Mouse (Mus musculus) spleen, adult 2 months (tissue): ENCODE measurements around the gene Hsf5. TPM values are rescaled to one million over a fixed set of nuclear protein-coding genes. Genes with fewer than 3 reads are reported as not detected.

Experiments used
- DNase-seq, 2 experiments: peaks; one replicate each; pipeline versions ENCODE4 v3.0.0 to v3.0.0-alpha.2; 2012 to 2021; ENCODE audit warnings: low spot score in 2 of 2, low read depth in 1 of 2
- H3K27ac ChIP-seq: fragments of 200-500 bp; 2 replicates; pipeline ENCODE4 v1.5.1; 2012; ENCODE audit warnings: low read length, inconsistent platforms; ENCODE audit not compliant: insufficient read depth
- H3K27me3 ChIP-seq: fragments of 200-500 bp; 2 replicates; pipeline ENCODE4 v1.6.1; 2012; ENCODE audit warnings: mild to moderate bottlenecking, moderate library complexity, low read length, inconsistent platforms; ENCODE audit not compliant: control insufficient read depth, insufficient read depth
- H3K36me3 ChIP-seq: fragments of 200-500 bp; 2 replicates; pipeline ENCODE4 v1.6.1; 2012; ENCODE audit warnings: mild to moderate bottlenecking, low read length, inconsistent platforms; ENCODE audit not compliant: control insufficient read depth, insufficient read depth
- H3K4me1 ChIP-seq: fragments of 200-500 bp; 2 replicates; pipeline ENCODE4 v1.6.1; 2011; ENCODE audit warnings: inconsistent platforms; ENCODE audit not compliant: control insufficient read depth, insufficient read depth, insufficient read length
- H3K4me3 ChIP-seq: fragments of 200-500 bp; 2 replicates; pipeline ENCODE4 v1.5.1; 2011; ENCODE audit warnings: mild to moderate bottlenecking, inconsistent platforms; ENCODE audit not compliant: insufficient read depth, insufficient read length; ENCODE audit errors: extremely low read depth
- CTCF ChIP-seq: fragments of 200-500 bp; IDR thresholded peaks from 2 replicates; pipeline ENCODE4 v1.5.1; 2011; ENCODE audit warnings: mild to moderate bottlenecking, inconsistent platforms; ENCODE audit not compliant: insufficient read depth, insufficient read length, insufficient replicate concordance; ENCODE audit errors: extremely low read depth
- POLR2A ChIP-seq: fragments of 200-500 bp; IDR thresholded peaks from 2 replicates; pipeline ENCODE4 v1.6.1; 2011; ENCODE audit warnings: low read depth, low read length, inconsistent platforms
- WGBS: fragments of 180-500 bp; shearing (Covaris S2); methylation state at CpG from one replicate; pipeline ENCODE4 v1.1.7; 2018; 5-methylcytosine and 5-hydroxymethylcytosine counted together
- polyA plus RNA-seq: library from polyadenylated mRNA; depleted of rRNA; stranded (reverse); fragments of >200 nt; gene quantifications from 2 replicates; pipeline ENCODE4 v1.2.3, GENCODE M21; 2012

Gene Hsf5
- polyA plus RNA-seq, 1 experiment: 0.01 TPM

GRCm38 (mm10) chr11:87581933-87582710, 34.8 kb upstream of the Hsf5 start:
- DNase-seq: no peak
- no peaks in the 10 kb centered on the region for H3K27me3 ChIP-seq
- no peak overlapping the region for H3K4me3 ChIP-seq
- peaks cover 2% of the 10 kb centered on the region; the same call in 1 of the 2 replicates for H3K4me1 ChIP-seq
- H3K36me3 ChIP-seq: no peaks in the 10 kb centered on the region
- TF ChIP-seq CTCF (no peak), POLR2A (no peak)
- H3K27ac ChIP-seq: no peak overlapping the region
- 84% methylated on average over 8 of the region's 8 CpGs for WGBS

GRCm38 (mm10) chr11:87583291-87584034, 33.5 kb upstream of the Hsf5 start:
- Histone ChIP-seq H3K4me1 (peaks cover 2% of the 10 kb centered on the region; the same call in 1 of the 2 replicates), H3K36me3 (no peaks in the 10 kb centered on the region), H3K4me3 (no peak overlapping the region), H3K27me3 (no peaks in the 10 kb centered on the region), H3K27ac (peak overlapping the region; percentile 8; the same call in 1 of the 2 replicates)
- DNase-seq: no peak
- 80% methylated on average over 6 of the region's 6 CpGs for WGBS
- TF ChIP-seq POLR2A (no peak), CTCF (no peak)

- H3K27me3 ChIP-seq: no peaks in the 10 kb centered on the region
- no peaks in the 10 kb centered on the region for H3K4me1 ChIP-seq
- no peak overlapping the region for H3K4me3 ChIP-seq
- H3K27ac ChIP-seq: no peak overlapping the region
- no peaks in the 10 kb centered on the region for H3K36me3 ChIP-seq
- no peak for DNase-seq
- no peak for TF ChIP-seq CTCF
- no peak for TF ChIP-seq POLR2A
- WGBS: 89% methylated on average over 10 of the region's 10 CpGs
Observed at GRCm38 (mm10) chr11:87584711-87585505, 32.1 kb upstream of the Hsf5 start.

DNA sequence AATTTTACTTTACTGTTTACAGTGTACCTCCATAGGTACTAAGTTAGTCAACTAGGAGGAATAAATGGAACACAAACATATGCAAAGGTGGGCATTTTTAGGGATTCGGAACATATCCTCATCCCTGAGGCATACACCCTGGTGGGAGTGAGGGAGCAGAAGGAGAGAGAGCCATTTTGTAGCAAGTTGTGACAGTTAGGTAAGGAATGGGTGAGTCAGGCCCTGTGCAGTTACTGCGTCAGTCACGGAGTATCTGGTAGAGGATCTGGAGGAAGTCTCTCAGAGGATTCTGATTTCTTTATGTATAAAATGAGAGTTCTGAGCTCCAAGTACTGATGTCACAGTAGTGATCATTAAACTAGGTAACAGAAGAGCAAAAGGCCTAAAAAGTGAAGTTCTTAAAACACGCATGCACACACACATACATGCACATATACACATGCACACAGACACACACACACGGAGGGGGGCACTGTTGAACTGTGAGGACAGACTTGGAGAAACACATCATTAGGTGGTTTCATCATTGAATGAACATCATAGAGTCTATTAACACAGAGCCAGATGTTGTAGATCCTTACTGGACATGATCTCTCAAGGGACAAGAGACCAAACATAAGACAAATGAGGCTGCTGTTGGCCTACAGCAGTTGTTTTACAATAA, 29.6 kb upstream of the Hsf5 start:
- H3K4me3 ChIP-seq: no peak overlapping the region
- WGBS: 92% methylated on average over 5 of the region's 5 CpGs
- TF ChIP-seq POLR2A (no peak), CTCF (no peak)

DNA sequence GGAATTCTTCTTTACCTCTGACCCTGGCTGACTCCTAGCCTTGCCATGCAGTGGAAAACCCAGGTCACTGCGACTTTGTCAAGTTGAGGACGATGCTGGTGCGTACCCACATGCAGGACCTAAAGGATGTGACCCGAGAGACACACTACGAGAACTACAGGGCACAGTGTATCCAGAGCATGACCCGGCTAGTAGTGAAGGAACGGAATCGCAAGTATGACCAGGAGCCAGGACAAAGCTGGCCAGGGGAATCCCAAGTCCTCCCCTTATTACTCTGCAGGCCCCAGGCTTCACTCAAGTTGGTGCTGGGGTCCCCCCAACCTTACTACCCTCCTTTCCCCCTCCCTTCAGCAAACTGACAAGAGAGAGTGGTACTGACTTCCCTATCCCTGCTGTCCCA, 27.4 kb upstream of the Hsf5 start:
- no peak for DNase-seq
- Histone ChIP-seq H3K27me3 (no peaks in the 10 kb centered on the region), H3K36me3 (no peaks in the 10 kb centered on the region), H3K4me1 (peaks cover 2% of the 10 kb centered on the region; the same call in 1 of the 2 replicates), H3K27ac (no peak overlapping the region), H3K4me3 (no peak overlapping the region)
- WGBS: 88% methylated on average over 8 of the region's 8 CpGs
- TF ChIP-seq CTCF (no peak), POLR2A (no peak)

More for the DNA sequence above, 29.6 kb upstream of the Hsf5 start:
- Histone ChIP-seq H3K27me3 (no peaks in the 10 kb centered on the region), H3K4me1 (no peaks in the 10 kb centered on the region), H3K36me3 (no peaks in the 10 kb centered on the region), H3K27ac (no peak overlapping the region)
- no peak for DNase-seq

DNA sequence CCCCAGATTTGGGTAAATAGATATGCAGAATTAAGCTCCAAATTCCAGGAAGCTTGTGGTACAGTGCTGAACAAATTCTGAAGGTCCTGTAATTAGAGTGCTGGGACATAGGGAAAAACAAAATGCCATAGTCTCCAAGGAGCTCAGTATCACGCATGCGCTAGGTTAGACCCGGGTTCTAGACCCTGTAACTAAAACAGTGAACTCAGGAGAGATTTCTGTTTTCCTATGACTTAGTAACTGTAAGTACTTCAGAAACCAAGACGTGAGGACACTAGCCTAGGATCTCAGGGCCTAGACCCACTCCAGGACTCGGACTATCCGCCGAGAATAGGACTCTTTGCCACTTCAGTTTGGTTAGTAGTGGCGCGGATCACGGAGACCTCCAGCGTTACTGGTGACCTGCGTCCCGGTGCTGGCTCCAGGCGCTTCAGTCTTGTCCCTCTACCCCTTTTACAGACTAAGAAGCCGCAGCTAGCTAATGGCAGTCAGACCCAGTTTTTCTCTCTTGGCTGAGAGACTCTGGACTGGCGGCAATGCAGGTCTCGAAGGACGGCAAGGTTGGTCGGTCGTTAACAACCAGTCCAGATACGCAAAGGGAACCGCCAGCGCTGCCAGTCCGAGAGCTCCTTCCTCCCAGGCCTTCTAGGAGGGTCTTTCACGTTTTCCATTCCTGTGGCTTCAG, 26.0 kb upstream of the Hsf5 start:
- H3K27ac ChIP-seq: peak overlapping the region; percentile 60
- peak in 1 of 2 experiments; percentile 19 for DNase-seq
- 4% methylated on average over 25 of the region's 25 CpGs for WGBS
- TF ChIP-seq CTCF: no peak
- no peak for TF ChIP-seq POLR2A
- no peaks in the 10 kb centered on the region for H3K27me3 ChIP-seq
- H3K4me3 ChIP-seq: peak overlapping the region; percentile 63
- H3K4me1 ChIP-seq: peaks cover 9% of the 10 kb centered on the region
- H3K36me3 ChIP-seq: no peaks in the 10 kb centered on the region
